Mouse (Mus musculus): ENCODE measurements around the gene Apoc4. TPM values are rescaled to one million over a fixed set of nuclear protein-coding genes. Genes with fewer than 3 reads are reported as not detected.

Gene Apoc4
- polyA plus RNA-seq, 1 experiment from 2014 or later: not detected

DNA sequence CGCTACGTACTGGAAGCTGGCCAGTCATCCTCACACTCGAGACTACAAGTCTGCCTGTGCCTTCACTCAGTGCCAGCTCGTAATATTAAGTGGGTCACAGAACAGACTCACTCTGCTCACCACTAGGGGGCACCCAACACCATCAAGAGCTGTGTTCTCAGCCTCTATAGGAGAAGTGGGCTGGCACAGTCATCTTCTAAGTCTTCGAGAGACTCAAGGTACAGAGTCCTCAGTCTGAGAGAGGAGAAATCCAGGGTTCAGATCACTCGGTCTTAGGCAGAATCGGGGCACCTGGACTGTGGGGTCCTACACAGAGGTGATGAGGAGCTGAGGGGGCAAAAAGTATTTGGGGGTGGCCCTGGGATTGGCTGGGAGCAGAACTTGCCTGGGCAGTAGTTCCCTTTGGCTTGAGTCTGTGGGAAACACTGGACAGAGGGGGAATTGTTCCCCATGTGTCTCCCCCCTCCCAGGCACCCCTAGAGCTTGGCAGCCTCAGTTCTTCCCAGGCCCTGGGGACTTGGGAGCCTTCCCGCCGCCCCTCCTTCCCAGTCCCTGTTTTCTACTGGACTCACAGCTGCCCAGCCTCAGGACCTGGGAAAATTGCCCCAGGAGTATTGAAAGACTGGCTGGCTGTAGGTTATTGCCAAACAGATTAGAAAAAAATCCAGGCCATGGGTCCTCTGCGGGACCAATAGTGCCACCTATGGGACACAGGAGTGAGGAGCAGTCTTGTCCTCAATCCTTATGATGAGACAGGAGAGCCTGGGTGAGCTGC lies 12.1 kb downstream of the Apoc4 start:
- H3K36me3 ChIP-seq: no peaks in the 10 kb centered on the region
- 11% methylated on average over 10 of the region's 10 CpGs for WGBS
- ATAC-seq (ENCODE audit: low FRiP score, low read depth): peak; percentile 69
- peak overlapping the region; percentile 26 for H3K4me2 ChIP-seq
- no peaks in the 10 kb centered on the region for H3K27me3 ChIP-seq
- H3K4me3 ChIP-seq: no peak overlapping the region
- H3K9me3 ChIP-seq: no peaks in the 10 kb centered on the region
- peak overlapping the region; percentile 80 for H3K27ac ChIP-seq (replicated peaks)
- H3K9ac ChIP-seq: no peak overlapping the region
- H3K4me1 ChIP-seq (replicated peaks): peaks cover 14% of the 10 kb centered on the region

DNA sequence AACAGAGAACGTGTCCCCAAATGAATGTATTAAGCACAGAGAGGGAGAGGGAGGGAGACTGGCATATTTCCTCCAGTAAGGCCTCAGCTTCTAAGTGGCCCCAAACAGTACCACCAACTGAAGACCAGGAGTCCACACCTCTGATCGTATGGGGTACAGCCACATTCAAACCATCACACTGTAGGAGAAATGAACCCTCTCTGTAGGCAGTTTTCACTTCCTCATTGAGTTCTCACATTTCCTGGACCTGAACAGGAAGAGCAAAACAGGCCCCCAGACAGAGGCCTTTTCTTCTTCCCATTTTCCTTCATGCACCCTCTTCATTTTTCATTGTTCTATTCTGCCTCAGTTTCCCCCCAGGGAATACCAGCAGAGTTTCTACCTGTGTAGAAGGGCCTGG lies 13.8 kb downstream of the Apoc4 start:
- no peaks in the 10 kb centered on the region for H3K27me3 ChIP-seq
- H3K4me1 ChIP-seq (replicated peaks): peaks cover 29% of the 10 kb centered on the region
- no peak overlapping the region; the same call in 1 of the 2 replicates for H3K27ac ChIP-seq (replicated peaks)
- WGBS: 82% methylated on average over 2 of the region's 2 CpGs
- no peak overlapping the region for H3K4me3 ChIP-seq
- H3K4me2 ChIP-seq: no peak overlapping the region
- no peak for ATAC-seq (ENCODE audit: low FRiP score, low read depth)
- no peaks in the 10 kb centered on the region for H3K9me3 ChIP-seq
- no peaks in the 10 kb centered on the region for H3K36me3 ChIP-seq
- H3K9ac ChIP-seq: no peak overlapping the region

DNA sequence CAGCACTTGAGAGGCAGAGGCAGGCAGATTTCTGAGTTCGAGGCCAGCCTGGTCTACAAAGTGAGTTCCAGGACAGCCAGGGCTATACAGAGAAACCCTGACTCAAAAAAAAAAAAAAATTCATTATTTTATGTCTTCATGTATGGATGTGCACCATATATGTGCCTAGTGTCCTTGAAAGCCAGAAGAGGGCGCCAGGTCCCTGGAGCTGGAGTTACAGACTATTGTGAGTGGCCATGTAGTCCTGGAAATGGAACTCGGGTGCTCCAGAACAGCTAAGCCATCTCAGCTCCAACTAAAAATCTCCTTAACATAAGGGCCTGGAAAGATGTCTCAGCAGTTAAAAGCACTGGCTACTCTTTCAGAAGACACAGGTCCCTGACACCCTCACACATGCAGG lies 14.5 kb downstream of the Apoc4 start:
- Histone ChIP-seq H3K4me1 (replicated peaks) (peaks cover 33% of the 10 kb centered on the region), H3K27me3 (no peaks in the 10 kb centered on the region), H3K27ac (replicated peaks) (no peak overlapping the region), H3K4me3 (no peak overlapping the region), H3K36me3 (no peaks in the 10 kb centered on the region), H3K9ac (no peak overlapping the region), H3K4me2 (no peak overlapping the region), H3K9me3 (no peaks in the 10 kb centered on the region)
- no peak for ATAC-seq (ENCODE audit: low FRiP score, low read depth)
- WGBS: 67% methylated on average over 3 of the region's 3 CpGs

DNA sequence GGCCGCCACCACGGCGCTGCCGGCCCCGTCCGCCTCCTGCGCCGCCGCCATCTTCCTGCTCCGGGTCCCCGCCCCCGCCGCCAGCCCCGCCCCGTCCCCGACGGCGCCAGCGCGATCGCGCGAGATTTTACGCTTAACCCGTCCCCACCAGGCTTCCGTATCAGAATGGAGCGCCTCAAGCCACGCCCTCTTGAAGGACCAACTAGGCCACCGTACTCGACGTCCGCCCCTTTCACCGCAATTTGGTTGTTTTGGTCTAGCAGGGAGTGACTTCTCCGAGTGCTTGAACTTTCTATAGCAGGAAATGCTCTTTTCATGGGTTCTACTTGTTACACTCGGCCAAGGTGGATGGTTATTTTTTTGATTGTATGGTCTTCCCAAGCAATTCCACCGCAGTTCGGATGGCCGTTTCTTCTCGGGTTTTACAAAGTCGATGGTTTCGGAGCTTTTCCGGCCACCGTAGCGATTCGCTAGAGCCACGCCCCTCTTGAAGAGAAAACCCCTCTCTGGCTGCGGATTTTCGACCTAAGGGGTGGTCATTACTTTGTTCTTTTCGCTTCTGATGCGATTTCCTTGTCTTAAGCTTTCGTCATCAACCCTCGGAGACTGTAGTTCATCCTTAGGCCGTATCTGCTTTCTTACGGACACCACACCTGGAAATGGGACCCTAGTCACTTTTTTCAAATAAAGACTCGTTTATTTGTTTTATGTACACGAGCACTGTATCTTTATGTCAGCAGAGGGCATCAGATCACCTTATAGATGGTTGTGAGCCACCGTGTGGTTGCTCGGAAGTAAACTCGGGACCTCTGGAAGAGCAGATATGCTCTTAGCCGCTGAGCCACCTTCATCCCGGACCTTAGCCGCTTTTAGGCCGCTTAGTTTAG lies 16.1 kb downstream of the Apoc4 start, which contains the start of gene Clptm1:
Gene Clptm1, minus strand, starts transcription at position 79 of the 887 bp plus-strand sequence.
- Histone ChIP-seq H3K4me3 (peak within 1 kb of the TSS; percentile 80), H3K9me3 (no peaks in the 10 kb centered on the region), H3K4me2 (peak within 1 kb of the TSS; percentile 85), H3K27me3 (no peaks in the 10 kb centered on the region), H3K9ac (peak within 1 kb of the TSS; percentile 94), H3K36me3 (no peaks in the 10 kb centered on the region), H3K4me1 (replicated peaks) (peaks cover 33% of the 10 kb centered on the region), H3K27ac (replicated peaks) (peak within 1 kb of the TSS; percentile 91)
- WGBS: under 1% methylated on average over 63 of the region's 63 CpGs
- ATAC-seq (ENCODE audit: low FRiP score, low read depth): peak; percentile 85

DNA sequence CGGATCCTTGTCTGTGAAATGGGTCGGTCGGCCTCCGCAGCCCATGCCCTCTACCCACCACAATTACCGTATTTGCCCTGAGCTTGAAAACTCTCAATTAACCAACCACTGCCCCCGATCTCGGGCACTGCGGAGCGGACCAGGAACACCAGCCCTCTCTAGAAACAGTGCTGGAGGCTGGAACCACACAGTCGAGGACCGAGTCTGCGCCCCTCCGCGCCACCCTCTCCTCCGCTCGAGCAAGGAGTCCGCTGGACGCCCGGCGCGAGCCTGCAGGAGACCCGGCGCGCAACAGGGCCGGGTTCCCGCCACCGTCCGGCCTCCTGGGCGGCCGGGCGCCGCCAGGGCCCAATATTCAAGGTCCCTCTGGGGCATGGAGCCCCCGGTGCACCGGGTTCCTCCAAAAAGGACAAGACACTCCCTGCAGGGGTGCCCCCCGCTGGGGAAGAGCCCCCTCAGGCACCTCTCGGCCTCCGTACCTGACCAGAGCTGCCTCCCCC lies 16.8 kb downstream of the Apoc4 start:
- peak overlapping the region; percentile 85 for H3K4me2 ChIP-seq
- WGBS: 0% methylated on average over 36 of the region's 37 CpGs
- H3K4me1 ChIP-seq (replicated peaks): peaks cover 33% of the 10 kb centered on the region
- peak overlapping the region; percentile 94 for H3K9ac ChIP-seq
- peak; percentile 53 for ATAC-seq (ENCODE audit: low FRiP score, low read depth)
- H3K36me3 ChIP-seq: no peaks in the 10 kb centered on the region
- H3K4me3 ChIP-seq: peak overlapping the region; percentile 80
- no peaks in the 10 kb centered on the region for H3K9me3 ChIP-seq
- H3K27ac ChIP-seq (replicated peaks): peak overlapping the region; percentile 77
- H3K27me3 ChIP-seq: no peaks in the 10 kb centered on the region

DNA sequence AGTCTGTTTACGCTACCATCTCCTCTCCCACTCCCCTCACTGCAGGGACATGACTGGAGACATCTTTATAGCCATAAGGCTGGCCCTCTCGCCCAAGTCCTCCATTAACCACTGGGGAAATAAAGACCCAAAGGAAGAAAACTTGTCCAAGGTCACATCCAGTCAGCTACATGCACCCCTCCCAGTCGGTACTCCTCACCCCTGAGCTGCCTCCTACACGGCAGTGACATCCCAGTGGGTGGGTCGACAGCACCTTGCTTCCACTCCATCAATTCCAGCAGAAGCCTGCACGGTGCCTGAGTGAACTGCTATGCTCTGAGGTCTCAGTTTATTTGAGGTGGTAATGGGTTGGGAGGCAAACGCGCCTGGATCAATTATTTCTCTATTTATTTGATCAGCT lies 17.3 kb downstream of the Apoc4 start:
- Histone ChIP-seq H3K27ac (replicated peaks) (no peak overlapping the region), H3K4me3 (peak overlapping the region; percentile 80), H3K4me1 (replicated peaks) (peaks cover 27% of the 10 kb centered on the region), H3K27me3 (no peaks in the 10 kb centered on the region), H3K9me3 (no peaks in the 10 kb centered on the region), H3K36me3 (no peaks in the 10 kb centered on the region), H3K4me2 (peak overlapping the region; percentile 85), H3K9ac (peak overlapping the region; percentile 94)
- WGBS: 21% methylated on average over 8 of the region's 8 CpGs
- no peak for ATAC-seq (ENCODE audit: low FRiP score, low read depth)

DNA sequence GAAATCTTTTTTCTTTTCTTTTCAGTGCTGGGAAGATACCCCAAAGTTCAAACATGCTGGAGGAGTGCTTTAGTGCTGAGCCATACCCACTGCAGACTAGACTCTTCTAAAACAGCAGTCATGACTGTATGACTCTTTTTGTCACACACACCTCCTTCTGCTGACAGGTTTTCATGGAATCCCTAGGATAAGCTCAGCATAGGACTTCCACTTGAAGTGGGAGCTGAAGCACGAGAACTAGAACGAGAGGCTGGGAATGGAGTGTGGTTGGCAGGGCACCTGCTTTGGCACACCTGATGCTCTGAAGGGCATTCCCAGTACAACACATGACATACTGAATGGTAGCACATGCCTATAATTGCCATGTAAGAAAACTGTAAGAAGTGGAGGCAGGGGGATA lies 28.7 kb downstream of the Apoc4 start:
- ATAC-seq (ENCODE audit: low FRiP score, low read depth): no peak
- Histone ChIP-seq H3K4me1 (replicated peaks) (no peaks in the 10 kb centered on the region), H3K27ac (replicated peaks) (no peak overlapping the region), H3K4me3 (no peak overlapping the region), H3K9me3 (no peaks in the 10 kb centered on the region), H3K9ac (no peak overlapping the region), H3K36me3 (peaks cover 48% of the 10 kb centered on the region), H3K27me3 (no peaks in the 10 kb centered on the region), H3K4me2 (no peak overlapping the region)
- 94% methylated on average over 2 of the region's 2 CpGs for WGBS

DNA sequence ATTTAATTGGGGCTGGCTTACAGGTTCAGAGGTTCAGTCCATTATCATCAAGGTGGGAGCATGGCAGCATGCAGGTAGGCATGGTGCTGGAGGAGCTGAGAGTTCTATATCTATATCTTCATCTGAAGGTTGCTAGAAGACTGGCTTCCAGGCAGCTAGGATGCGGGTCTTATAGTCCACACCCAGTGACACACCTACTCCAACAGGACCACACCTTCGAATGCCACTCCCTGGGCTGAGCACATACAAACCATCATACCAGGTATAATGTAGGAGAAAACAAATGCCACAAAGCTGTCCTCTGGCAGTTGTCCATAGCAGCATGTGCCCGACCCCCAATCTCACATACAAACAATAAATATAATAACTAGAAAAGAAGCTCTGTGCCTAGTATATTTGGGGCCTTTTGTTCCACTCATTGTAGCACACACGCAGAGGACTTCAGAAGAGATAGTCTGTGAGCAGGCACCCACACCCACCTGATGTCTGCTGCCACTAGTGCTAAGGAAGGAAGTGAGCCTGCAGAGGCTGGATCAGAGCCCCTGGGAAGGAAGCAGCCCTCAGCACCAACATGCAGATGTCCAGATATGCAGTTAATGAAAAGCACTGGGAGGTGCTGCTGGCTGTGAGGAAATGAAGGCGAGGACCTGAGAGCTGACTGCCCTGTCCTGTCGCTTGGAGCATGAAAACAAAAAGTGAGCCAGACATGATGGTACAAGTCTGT lies 30.1 kb downstream of the Apoc4 start:
- no peaks in the 10 kb centered on the region for H3K4me1 ChIP-seq (replicated peaks)
- no peak for ATAC-seq (ENCODE audit: low FRiP score, low read depth)
- H3K4me2 ChIP-seq: no peak overlapping the region
- no peak overlapping the region for H3K4me3 ChIP-seq
- no peaks in the 10 kb centered on the region for H3K9me3 ChIP-seq
- 91% methylated on average over 6 of the region's 6 CpGs for WGBS
- no peak overlapping the region for H3K9ac ChIP-seq
- H3K36me3 ChIP-seq: peaks cover 55% of the 10 kb centered on the region
- H3K27ac ChIP-seq (replicated peaks): no peak overlapping the region
- H3K27me3 ChIP-seq: no peaks in the 10 kb centered on the region

DNA sequence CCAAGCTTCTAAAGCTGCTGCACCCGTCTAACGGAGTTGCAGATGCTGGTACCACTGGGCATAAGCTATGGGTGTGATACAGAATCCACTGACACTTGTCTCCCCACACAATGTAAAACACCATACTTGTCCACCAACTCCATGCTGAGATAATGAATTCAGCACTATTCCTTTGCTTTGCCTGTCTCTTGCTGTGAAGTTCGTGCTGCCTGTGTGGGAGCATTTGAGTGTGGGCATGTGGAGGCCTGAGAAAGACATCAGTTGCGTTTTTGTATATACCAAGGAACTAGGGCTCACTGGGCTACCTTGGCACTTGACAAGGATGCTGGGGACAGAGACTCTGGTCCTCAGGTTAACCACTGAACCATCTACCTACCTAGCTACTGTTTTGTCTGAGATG lies 40.1 kb downstream of the Apoc4 start:
- no peak overlapping the region for H3K4me2 ChIP-seq
- H3K27me3 ChIP-seq: no peaks in the 10 kb centered on the region
- no peak overlapping the region for H3K9ac ChIP-seq
- H3K36me3 ChIP-seq: peaks cover 90% of the 10 kb centered on the region
- no peak overlapping the region for H3K27ac ChIP-seq (replicated peaks)
- H3K4me3 ChIP-seq: no peak overlapping the region
- WGBS: 94% methylated on average over 4 of the region's 4 CpGs
- no peak for ATAC-seq (ENCODE audit: low FRiP score, low read depth)
- no peaks in the 10 kb centered on the region for H3K9me3 ChIP-seq
- H3K4me1 ChIP-seq (replicated peaks): no peaks in the 10 kb centered on the region

DNA sequence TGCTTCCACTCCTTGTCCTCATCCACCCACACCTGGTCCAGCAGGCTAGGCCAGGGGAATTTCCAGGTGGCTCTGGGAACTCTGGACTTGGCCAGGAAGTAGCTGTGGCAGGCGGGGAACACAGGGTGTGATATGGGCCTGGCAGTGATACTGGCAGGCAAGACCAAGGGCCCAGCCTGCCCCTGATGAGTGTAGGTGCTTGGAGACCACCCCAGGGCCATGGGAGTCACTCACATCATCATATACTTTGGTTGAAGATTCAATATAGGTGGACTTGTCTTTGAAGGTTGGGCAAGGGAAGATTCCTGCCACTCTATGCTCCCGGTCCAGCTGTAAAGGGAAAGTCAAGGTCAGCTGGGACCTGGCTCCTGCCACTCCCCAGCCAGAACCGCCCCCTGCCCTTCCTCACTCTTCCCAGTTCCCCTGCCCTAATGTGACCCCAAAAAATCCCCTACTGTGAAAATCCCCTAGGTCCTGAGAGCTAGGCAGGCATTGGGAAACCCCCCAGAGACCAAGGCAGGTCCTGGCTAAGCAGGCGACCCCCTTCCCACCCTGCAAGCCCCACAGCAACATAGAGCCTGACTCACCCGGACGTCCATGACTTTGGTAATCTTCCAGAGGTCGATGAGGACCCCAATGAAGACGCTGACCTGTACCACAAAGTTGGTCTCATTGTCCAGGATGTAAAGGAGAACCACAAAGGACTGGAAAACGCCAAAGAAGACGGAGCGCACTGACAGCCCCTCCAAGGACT lies 46.0 kb downstream of the Apoc4 start:
- H3K4me1 ChIP-seq (replicated peaks): no peaks in the 10 kb centered on the region
- H3K27ac ChIP-seq (replicated peaks): no peak overlapping the region
- 92% methylated on average over 11 of the region's 11 CpGs for WGBS
- no peaks in the 10 kb centered on the region for H3K9me3 ChIP-seq
- H3K9ac ChIP-seq: no peak overlapping the region
- no peak overlapping the region for H3K4me3 ChIP-seq
- no peaks in the 10 kb centered on the region for H3K27me3 ChIP-seq
- no peak overlapping the region for H3K4me2 ChIP-seq
- peaks cover 72% of the 10 kb centered on the region for H3K36me3 ChIP-seq
- no peak for ATAC-seq (ENCODE audit: low FRiP score, low read depth)

DNA sequence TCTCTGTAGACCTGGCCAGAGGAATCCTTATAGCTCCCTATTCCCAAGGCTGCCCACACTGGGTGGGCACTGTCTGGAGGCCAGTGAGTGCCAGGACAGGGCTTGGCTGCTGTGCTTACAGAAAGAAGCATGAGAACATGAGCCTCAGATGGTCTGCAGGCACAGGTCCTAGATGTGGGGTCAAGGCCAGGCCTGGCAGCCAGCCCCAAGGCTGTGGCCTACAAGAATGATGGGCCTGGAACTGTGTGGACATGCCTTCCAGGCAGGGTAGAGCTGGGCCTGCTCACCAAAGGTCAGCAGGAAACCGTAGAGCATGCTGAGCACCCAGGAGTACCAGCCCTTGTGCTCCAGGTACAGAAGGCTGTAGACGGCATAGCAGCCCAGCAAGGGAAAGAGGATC lies 46.7 kb downstream of the Apoc4 start:
- no peaks in the 10 kb centered on the region for H3K9me3 ChIP-seq
- no peak overlapping the region for H3K9ac ChIP-seq
- no peak for ATAC-seq (ENCODE audit: low FRiP score, low read depth)
- no peak overlapping the region for H3K27ac ChIP-seq (replicated peaks)
- 96% methylated on average over 2 of the region's 2 CpGs for WGBS
- H3K36me3 ChIP-seq: peaks cover 67% of the 10 kb centered on the region
- no peak overlapping the region for H3K4me2 ChIP-seq
- peaks cover 3% of the 10 kb centered on the region; the same call in 1 of the 2 replicates for H3K4me1 ChIP-seq (replicated peaks)
- no peaks in the 10 kb centered on the region for H3K27me3 ChIP-seq
- H3K4me3 ChIP-seq: no peak overlapping the region

Data from hindbrain, embryonic 15.5 days (tissue).